Mouse (Mus musculus) stomach, embryonic 15.5 days (tissue): Measurements from ENCODE around the gene Sephs2. TPM values are rescaled to one million over a fixed set of nuclear protein-coding genes. Genes with fewer than 3 reads are reported as not detected.
"Not testable (repeated sequence)": the region's sequence is repeated elsewhere in the genome, so short reads cannot be mapped to it uniquely, and the experiment has no call there.

Source experiments
- ATAC-seq: fragments of 200-750 bp; cut with Nextera tagmentation; 2 replicates; pipeline ENCODE4 v1.8.0; 2017; ENCODE audit warnings: low read depth, moderate number of reproducible peaks, moderate TSS enrichment; ENCODE audit not compliant: insufficient read depth, low FRiP score
- H3K27ac ChIP-seq: fragments of 300-500 bp; sonication (generic); 2 replicates; pipeline ENCODE4 v1.5.1; 2015; ENCODE audit warnings: mild to moderate bottlenecking, inconsistent platforms
- H3K27me3 ChIP-seq: fragments of 300-500 bp; sonication (generic); replicated peaks from 2 replicates; pipeline ENCODE4 v1.6.1; 2015; ENCODE audit warnings: inconsistent platforms
- H3K36me3 ChIP-seq: fragments of 300-500 bp; sonication (generic); 2 replicates; pipeline ENCODE4 v1.6.1; 2015; ENCODE audit warnings: inconsistent platforms
- H3K4me1 ChIP-seq: fragments of 300-500 bp; sonication (generic); 2 replicates; pipeline ENCODE4 v1.6.1; 2015; ENCODE audit warnings: inconsistent platforms
- H3K4me2 ChIP-seq: fragments of 300-500 bp; sonication (generic); 2 replicates; pipeline ENCODE4 v1.6.1; 2015; ENCODE audit warnings: mild to moderate bottlenecking, inconsistent platforms
- H3K4me3 ChIP-seq: fragments of 300-500 bp; sonication (generic); replicated peaks from 2 replicates; pipeline ENCODE4 v1.5.1; 2015; ENCODE audit warnings: inconsistent platforms
- H3K9ac ChIP-seq: fragments of 300-500 bp; sonication (generic); 2 replicates; pipeline ENCODE4 v1.6.1; 2015; ENCODE audit warnings: inconsistent platforms
- H3K9me3 ChIP-seq: fragments of 300-500 bp; sonication (generic); 2 replicates; pipeline ENCODE4 v1.6.1; 2016; ENCODE audit warnings: inconsistent platforms
- WGBS: fragments of 180-500 bp; shearing (Covaris S2); methylation state at CpG from one replicate; pipeline ENCODE4 v1.1.7; 2015; 5-methylcytosine and 5-hydroxymethylcytosine counted together
- polyA plus RNA-seq: library from polyadenylated mRNA; unstranded; fragments of >200 nt; fragmentation: Nextera tagmentation; extraction: Ambion mirVana; gene quantifications from 2 replicates; pipeline ENCODE4 v1.2.1, GENCODE M21; 2015

The Sephs2 gene
- polyA plus RNA-seq, 1 experiment from 2014 or later = 139 TPM

DNA sequence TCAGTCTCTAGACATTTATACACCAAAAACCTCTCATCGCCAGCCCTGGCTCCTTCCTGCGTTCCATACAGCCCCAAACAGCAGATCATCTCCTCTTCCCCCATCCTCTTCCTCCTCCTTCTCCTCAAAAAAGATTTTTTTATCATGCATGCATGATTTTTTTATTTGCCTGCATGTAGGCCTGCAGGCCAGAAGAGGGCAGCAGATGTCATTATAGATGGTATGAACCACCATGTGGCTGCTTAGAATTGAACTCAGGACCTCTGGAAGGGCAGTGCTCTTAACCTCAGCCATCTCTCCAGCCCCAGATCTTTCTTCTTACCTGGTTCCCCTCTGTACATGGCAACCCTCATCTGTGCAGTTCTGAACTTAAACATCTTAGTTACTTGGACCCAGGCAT, 21.4 kb downstream of the Sephs2 start:
- no peak overlapping the region for H3K4me3 ChIP-seq
- H3K27me3 ChIP-seq = no peaks in the 10 kb centered on the region
- peaks cover 17% of the 10 kb centered on the region; the same call in 1 of the 2 replicates for H3K4me1 ChIP-seq
- H3K27ac ChIP-seq = no peak overlapping the region
- H3K36me3 ChIP-seq = peaks cover 11% of the 10 kb centered on the region
- no peak overlapping the region for H3K9ac ChIP-seq
- WGBS = 88% methylated on average over 2 of the region's 2 CpGs
- H3K4me2 ChIP-seq = no peak overlapping the region
- ATAC-seq = no peak
- no peaks in the 10 kb centered on the region for H3K9me3 ChIP-seq

DNA sequence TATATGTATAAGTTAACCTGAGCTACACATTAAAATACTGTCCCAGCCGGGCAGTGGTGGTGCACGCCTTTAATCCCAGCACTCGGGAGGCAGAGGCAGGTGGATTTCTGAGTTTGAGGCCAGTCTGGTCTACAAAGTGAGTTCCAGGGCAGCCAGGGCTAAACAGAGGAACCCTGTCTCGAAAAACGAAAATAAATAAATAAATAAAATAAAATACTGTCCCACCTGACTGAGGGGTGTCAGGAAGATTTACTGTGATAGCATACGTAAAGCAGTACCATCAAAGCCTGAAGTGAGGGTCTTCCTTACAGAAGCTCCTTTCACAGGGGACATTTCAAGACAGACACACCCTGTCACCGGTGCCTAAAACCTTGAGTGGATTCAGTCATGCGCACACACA, 23.3 kb downstream of the Sephs2 start:
- not testable (repeated sequence) for H3K4me2 ChIP-seq, H3K9ac ChIP-seq, H3K9me3 ChIP-seq, H3K27me3 ChIP-seq, H3K4me3 ChIP-seq, ATAC-seq, H3K27ac ChIP-seq
- H3K36me3 ChIP-seq = peaks cover 11% of the 10 kb centered on the region
- H3K4me1 ChIP-seq = peaks cover 29% of the 10 kb centered on the region
- 89% methylated on average over 8 of the region's 8 CpGs for WGBS

DNA sequence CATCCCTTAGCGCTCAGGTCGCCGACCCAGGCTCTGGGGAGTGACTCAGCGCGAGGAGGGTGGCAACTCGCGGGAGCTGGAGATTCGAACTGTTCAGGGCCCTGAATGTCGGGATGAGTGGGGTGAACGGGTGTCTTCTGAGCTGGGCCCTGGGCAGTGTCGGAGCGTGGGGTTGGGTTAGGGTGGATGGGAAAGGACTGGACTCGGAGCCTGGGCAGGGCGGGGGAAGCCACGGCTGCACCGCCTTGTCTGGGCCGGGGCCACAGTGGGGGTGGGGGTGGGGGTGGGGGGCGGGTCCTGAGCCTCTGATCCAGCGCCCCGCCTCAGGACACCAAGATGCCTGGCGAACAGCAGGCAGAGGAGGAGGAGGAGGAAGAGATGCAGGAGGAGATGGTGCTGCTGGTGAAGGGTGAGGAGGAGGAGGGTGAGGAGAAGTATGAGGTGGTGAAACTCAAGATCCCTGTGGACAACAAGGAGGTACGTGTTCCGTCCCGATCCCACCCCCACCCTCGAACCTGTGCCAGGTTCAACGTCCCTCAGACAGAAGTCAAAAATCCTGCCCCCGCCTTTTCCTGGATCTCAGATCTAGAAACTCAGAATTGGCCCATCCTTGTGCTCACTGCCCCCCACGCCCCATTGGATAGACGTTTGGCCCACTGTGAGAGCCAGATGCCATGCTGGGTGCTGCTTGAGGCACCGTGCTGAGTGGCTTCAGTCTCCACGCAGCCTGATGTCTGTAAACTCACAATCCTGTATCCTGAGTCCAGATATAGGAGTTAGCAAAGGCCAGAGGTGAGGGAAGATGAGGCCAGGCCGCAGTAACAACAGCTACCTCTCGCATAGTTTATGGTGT, 29.0 kb downstream of the Sephs2 start:
- no peaks in the 10 kb centered on the region for H3K27me3 ChIP-seq
- H3K9me3 ChIP-seq = no peaks in the 10 kb centered on the region
- H3K9ac ChIP-seq = peak overlapping the region; percentile 93
- H3K4me3 ChIP-seq = peak overlapping the region; percentile 74
- peak overlapping the region; percentile 98 for H3K27ac ChIP-seq
- H3K4me1 ChIP-seq = peaks cover 22% of the 10 kb centered on the region
- H3K36me3 ChIP-seq = peaks cover 11% of the 10 kb centered on the region
- WGBS = 12% methylated on average over 28 of the region's 33 CpGs
- H3K4me2 ChIP-seq = peak overlapping the region; percentile 88
- ATAC-seq = peak; percentile 73

DNA sequence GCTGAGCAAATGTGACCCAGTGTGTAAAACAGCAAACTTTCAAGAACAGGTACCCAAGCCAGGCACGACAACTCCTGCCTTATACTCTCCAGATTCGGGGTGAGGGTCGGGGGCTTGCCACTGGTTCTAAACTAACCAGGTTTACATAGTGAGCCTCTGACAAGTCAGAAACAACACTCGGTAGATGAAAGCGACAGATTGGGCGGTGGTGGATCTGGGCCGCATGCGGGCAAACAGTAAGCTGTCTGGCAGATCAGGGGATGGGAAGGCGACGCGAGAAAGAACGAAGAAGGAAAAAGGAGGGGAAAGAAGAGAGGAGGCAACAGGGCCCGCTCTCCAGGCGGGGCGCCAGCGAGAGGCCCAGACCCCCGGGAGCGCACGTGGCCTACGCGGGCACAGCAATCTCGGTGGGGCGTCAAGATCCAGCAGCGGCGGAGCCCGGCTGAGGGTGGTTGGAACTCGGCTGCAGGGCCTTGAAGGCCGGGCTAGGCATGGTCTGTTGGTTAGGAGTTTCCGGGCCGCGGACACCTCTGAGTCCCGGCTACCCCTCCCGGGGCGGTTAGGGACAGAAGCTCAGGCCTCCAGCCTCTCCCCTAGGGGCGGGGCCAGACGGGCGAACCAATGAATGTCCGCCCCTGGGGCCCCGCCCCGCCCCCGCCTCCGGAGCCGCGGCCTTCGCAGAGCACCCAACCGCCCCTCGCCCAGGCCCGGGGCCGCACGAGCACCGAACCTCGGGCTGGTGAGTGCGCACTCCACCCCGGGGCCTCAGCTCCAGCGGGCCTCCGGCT, 29.8 kb downstream of the Sephs2 start, which contains the start of gene Zfp771:
Gene Zfp771 (plus strand): TSS at position 405 of the 788 bp plus-strand sequence.
- Histone ChIP-seq H3K4me2 (peak within 1 kb of the TSS; percentile 88), H3K9ac (peak within 1 kb of the TSS; percentile 93), H3K36me3 (peaks cover 6% of the 10 kb centered on the region; the same call in 1 of the 2 replicates), H3K9me3 (no peaks in the 10 kb centered on the region), H3K27me3 (no peaks in the 10 kb centered on the region), H3K4me1 (peaks cover 22% of the 10 kb centered on the region), H3K4me3 (peak within 1 kb of the TSS; percentile 74), H3K27ac (peak within 1 kb of the TSS; percentile 98)
- WGBS = 1% methylated on average over 54 of the region's 56 CpGs
- ATAC-seq = peak; percentile 96

DNA sequence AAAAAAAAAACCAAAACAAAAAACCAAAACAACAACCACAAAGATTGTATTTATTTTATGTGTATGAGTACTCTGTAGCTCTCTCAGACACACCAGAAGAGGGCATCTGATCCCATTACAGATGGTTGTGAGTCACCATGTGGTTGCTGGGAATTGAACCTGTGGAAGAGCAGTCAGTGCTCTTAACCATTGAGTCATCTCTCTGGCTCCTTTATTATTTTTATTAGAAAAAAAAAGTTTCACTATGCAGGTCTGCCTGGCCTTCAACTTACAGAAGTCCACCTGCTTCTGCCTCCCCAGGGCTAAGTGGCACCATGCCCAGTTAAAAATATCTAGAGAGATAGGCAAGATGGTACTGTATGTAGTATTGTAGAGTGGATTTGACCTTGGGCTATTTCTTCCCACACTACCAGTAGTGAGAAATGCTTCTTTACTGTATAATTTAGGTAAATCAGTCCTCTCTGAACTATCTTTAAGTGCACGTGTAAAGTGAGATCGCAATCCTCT, 30.4 kb downstream of the Sephs2 start:
- Histone ChIP-seq H3K4me2 (peak overlapping the region; percentile 88), H3K9ac (peak overlapping the region; percentile 73; the same call in 1 of the 2 replicates), H3K9me3 (no peaks in the 10 kb centered on the region), H3K27ac (peak overlapping the region; percentile 98), H3K36me3 (peaks cover 10% of the 10 kb centered on the region), H3K4me3 (peak overlapping the region; percentile 74), H3K4me1 (peaks cover 21% of the 10 kb centered on the region), H3K27me3 (no peaks in the 10 kb centered on the region)
- 34% methylated on average over 2 of the region's 2 CpGs for WGBS
- ATAC-seq = no peak

DNA sequence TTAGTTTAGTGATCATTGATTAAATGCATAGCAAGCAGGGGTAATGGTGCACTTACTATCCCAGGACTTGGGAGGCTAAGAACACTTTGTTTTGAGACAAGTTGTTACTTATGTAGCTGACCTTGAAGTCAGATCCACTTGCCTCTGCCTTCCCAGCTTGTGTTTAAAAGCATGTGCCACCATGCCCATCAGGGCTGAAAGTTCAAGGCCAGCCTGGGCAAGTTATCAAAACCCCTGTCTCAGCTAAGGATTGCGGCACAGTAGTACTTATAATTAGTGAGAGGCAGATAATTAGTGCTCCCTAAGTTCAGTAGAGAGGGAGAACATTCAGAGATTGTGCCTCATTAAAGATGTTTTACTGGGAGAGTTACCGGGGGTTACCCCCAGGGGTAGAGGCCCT, 39.1 kb downstream of the Sephs2 start:
- no peaks in the 10 kb centered on the region for H3K27me3 ChIP-seq
- ATAC-seq = no peak
- H3K9me3 ChIP-seq = no peaks in the 10 kb centered on the region
- H3K4me2 ChIP-seq = no peak overlapping the region; the same call in 1 of the 2 replicates
- WGBS = 94% methylated on average over 2 of the region's 2 CpGs
- H3K4me3 ChIP-seq = no peak overlapping the region
- H3K9ac ChIP-seq = no peak overlapping the region
- no peak overlapping the region for H3K27ac ChIP-seq
- peaks cover 38% of the 10 kb centered on the region for H3K36me3 ChIP-seq
- peaks cover 15% of the 10 kb centered on the region for H3K4me1 ChIP-seq

DNA sequence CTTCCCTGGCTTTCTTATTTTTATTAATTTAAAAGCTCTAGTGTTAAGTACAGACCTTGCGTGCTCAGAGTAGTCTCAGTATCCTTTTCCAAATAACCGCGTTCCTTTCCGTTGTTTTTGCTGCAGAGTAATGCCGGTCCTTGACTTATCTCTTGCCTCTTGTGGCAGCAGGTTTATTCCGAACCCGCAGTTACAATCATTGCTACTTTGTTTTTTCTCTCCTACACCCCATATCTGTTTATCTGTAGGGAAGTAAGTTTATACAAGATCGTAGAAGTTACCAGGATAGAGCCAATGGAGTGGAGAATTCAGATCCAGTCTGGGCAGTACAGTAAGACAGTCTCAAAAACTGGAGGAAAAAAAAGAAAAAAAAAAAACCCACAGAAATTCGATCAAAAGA, 40.1 kb downstream of the Sephs2 start:
- ATAC-seq = no peak
- H3K4me1 ChIP-seq = peaks cover 15% of the 10 kb centered on the region
- no peaks in the 10 kb centered on the region for H3K9me3 ChIP-seq
- H3K4me3 ChIP-seq = peak overlapping the region; percentile 80
- peak overlapping the region; percentile 98 for H3K27ac ChIP-seq
- 2% methylated on average over 9 of the region's 9 CpGs for WGBS
- H3K27me3 ChIP-seq = no peaks in the 10 kb centered on the region
- H3K4me2 ChIP-seq = peak overlapping the region; percentile 53
- peaks cover 37% of the 10 kb centered on the region for H3K36me3 ChIP-seq
- peak overlapping the region; percentile 80; the same call in 1 of the 2 replicates for H3K9ac ChIP-seq

DNA sequence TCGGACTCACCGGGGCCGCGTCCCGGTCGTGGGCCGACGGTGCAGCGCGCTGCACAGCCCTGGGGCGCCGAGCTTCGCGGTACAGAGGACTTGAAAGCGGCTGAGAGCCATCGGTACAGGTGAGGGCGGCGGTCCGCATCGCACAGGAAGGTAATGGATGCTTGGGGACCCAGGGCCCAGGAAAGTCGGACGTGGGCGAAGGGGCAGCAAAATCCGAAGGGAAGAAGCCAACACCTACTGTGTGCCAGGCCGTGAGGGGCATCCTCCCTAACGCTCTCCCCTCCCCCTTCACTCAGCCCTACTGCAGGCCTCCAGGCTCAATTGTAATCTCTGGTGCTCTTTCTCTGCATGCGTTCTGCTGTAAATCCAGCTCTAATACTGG, 40.5 kb downstream of the Sephs2 start:
- H3K36me3 ChIP-seq = peaks cover 33% of the 10 kb centered on the region
- ATAC-seq = peak; percentile 56
- WGBS = 0% methylated on average over 27 of the region's 27 CpGs

DNA sequence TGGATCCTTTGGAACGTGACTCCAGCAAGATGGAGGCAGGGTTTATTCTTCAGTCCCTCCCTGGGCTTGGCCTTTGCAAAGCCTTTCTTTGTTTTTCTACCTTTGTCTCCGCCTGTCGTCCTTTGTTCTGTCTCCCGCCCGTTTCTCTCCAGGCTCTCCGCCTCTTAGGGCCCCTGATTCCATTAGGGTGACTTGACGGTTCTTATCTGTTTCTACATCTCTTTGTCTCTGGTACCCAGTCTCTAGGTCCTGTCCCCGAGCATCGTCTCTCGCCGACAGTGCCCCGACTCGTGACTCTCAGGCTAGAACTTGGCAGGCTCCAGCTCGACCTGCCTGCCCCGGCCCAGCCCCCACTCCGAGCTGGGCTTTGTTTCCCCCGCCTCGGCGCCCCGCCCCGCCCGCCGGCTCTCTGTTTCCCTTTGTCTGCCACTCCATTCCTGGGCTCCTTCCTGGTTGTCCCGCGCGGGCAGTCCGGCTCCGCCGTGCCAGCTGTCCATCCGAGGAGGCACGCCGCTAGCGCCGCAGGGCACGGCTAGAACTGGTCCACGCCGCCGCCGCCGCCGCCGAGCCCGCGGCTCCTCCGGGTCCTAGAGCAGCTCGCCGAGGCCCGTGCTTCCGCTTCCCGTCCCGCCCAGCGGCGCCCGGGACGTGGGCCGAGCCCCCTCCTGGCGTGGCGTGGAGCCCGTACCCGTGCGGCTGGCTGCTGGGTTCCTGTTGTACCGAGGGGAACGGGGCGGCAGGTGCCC, 41.1 kb downstream of the Sephs2 start, which contains the start of the genes Zfp553 and Sept1:
Gene Zfp553 (plus strand): TSS at position 440 of the 746 bp plus-strand sequence.
Gene Sept1 (minus strand): TSS at position 509 of the 746 bp plus-strand sequence.
- no peaks in the 10 kb centered on the region for H3K9me3 ChIP-seq
- peak within 1 kb of the TSS; percentile 80 for H3K4me3 ChIP-seq
- peaks cover 15% of the 10 kb centered on the region for H3K4me1 ChIP-seq
- peak within 1 kb of the TSS; percentile 80 for H3K9ac ChIP-seq
- peak within 1 kb of the TSS; percentile 98 for H3K27ac ChIP-seq
- H3K27me3 ChIP-seq = no peaks in the 10 kb centered on the region
- H3K36me3 ChIP-seq = peaks cover 28% of the 10 kb centered on the region
- peak within 1 kb of the TSS; percentile 53 for H3K4me2 ChIP-seq
- WGBS = under 1% methylated on average over 63 of the region's 64 CpGs
- peak; percentile 91 for ATAC-seq

More for the DNA sequence above, 40.5 kb downstream of the Sephs2 start:
- Histone ChIP-seq H3K9ac (peak overlapping the region; percentile 80), H3K27me3 (no peaks in the 10 kb centered on the region), H3K4me1 (peaks cover 15% of the 10 kb centered on the region), H3K27ac (peak overlapping the region; percentile 98), H3K9me3 (no peaks in the 10 kb centered on the region), H3K4me3 (peak overlapping the region; percentile 80), H3K4me2 (peak overlapping the region; percentile 53)

DNA sequence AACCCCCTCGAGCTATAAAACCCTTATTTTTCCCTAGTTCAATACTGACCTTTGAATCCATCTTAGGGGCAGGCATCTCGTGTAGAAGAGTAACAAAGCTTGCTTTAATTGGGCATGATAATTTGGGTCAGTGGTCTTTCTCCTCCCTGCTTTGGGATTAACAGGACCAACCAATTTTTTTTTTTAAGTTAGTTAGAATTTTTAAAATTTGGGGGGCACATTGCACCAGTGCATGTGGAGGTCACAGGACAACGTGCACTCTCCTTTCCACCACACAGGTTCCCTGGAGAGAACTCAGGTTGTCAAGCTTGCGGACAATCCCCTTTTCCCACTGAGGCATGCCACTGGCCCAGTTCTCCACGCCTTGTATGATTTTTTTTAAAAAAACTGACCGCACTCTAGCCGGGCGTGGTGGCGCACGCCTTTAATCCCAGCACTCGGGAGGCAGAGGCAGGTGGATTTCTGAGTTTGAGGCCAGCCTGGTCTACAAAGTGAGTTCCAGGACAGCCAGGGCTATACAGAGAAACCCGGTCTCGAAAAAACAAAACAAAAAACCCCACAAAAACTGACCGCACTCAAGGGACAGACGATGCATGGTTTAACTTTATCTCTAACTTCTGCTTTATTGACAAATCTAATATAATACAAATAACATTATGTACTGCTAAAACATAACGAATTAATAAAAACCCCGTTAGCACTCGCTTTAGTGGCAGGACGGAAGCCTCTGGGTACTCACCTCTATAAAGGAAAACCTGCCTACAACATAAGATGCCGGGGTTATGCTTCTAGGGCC, 41.8 kb downstream of the Sephs2 start:
- Histone ChIP-seq H3K9ac (peak overlapping the region; percentile 80; the same call in 1 of the 2 replicates), H3K36me3 (peaks cover 21% of the 10 kb centered on the region)
- 4% methylated on average over 20 of the region's 20 CpGs for WGBS

More for the DNA sequence above, 41.8 kb downstream of the Sephs2 start:
- peak overlapping the region; percentile 80 for H3K4me3 ChIP-seq
- H3K27me3 ChIP-seq = no peaks in the 10 kb centered on the region
- no peak for ATAC-seq
- peaks cover 15% of the 10 kb centered on the region for H3K4me1 ChIP-seq
- H3K27ac ChIP-seq = peak overlapping the region; percentile 98
- no peaks in the 10 kb centered on the region for H3K9me3 ChIP-seq
- H3K4me2 ChIP-seq = peak overlapping the region; percentile 53
